Mouse (Mus musculus) lung, adult 2 months (tissue): ENCODE results near the gene Gm29797. TPM values are rescaled to one million over a fixed set of nuclear protein-coding genes. Genes with fewer than 3 reads are reported as not detected.
A peak's percentile ranks its signal among the peaks of the same experiment; 100 is the strongest.

Experiments used
- DNase-seq: peaks from one replicate; pipeline ENCODE4 v3.0.0; 2022
- H3K4me1 ChIP-seq: fragments of 200-500 bp; 2 replicates; pipeline ENCODE4 v1.6.1; 2011; ENCODE audit warnings: low read length; ENCODE audit not compliant: control insufficient read depth, insufficient read depth
- H3K4me3 ChIP-seq: fragments of 200-500 bp; replicated peaks from 2 replicates; pipeline ENCODE3; 2011; ENCODE audit warnings: low read depth, mild to moderate bottlenecking, control low read depth, low read length; ENCODE audit errors: extremely low read depth
- CTCF ChIP-seq: fragments of 200-500 bp; IDR thresholded peaks from 2 replicates; pipeline ENCODE4 v1.5.1; 2011; ENCODE audit warnings: mild to moderate bottlenecking, low read length, control low read depth; ENCODE audit not compliant: insufficient read depth
- POLR2A ChIP-seq: fragments of 200-500 bp; IDR thresholded peaks from 2 replicates; pipeline ENCODE4 v1.6.1; 2011; ENCODE audit warnings: low read depth, mild to moderate bottlenecking, control low read depth, low read length, borderline replicate concordance; ENCODE audit errors: extremely low read depth
- WGBS: fragments of 180-500 bp; shearing (Covaris S2); methylation state at CpG from one replicate; pipeline ENCODE4 v1.1.7; 2018; 5-methylcytosine and 5-hydroxymethylcytosine counted together
- polyA plus RNA-seq: library from polyadenylated mRNA; depleted of rRNA; stranded (reverse); fragments of >200 nt; gene quantifications from 2 replicates; pipeline ENCODE4 v1.2.3, GENCODE M21; 2012; rRNA removed

The Gm29797 gene
- not detected in 2 replicates for polyA plus RNA-seq

DNA sequence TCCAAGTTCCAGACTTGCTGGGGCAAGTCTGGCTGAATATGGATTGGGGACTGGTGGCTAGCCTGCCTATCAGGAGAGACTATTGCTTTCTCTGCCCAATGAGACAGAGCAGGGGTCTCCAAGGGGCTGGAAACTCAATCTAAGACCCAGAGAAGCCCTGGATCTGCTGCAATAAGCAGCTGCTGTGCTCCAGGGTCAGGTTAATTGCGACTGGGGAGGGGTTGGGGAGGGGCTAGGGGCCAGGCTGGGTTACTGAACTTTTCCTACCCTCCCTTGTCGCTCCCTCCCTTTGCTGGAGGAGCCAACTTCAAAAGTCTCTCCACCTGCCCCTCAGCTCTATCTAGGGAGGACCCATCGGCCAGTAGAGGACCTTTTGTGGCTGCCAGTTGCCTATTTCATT is at the start of gene Gm29797:
Gene Gm29797, plus strand, starts transcription at position 301 of the 400 bp plus-strand sequence.
- 84% methylated on average over 3 of the region's 3 CpGs for WGBS
- no peak for DNase-seq
- peaks cover 9% of the 10 kb centered on the region; the same call in 1 of the 2 replicates for H3K4me1 ChIP-seq
- TF ChIP-seq POLR2A (no peak), CTCF (no peak)
- H3K4me3 ChIP-seq, result no peak within 1 kb of the TSS

- H3K4me1 ChIP-seq, result no peaks in the 10 kb centered on the region; the same call in 1 of the 2 replicates
- 86% methylated on average over 5 of the region's 5 CpGs for WGBS
- H3K4me3 ChIP-seq, result no peak overlapping the region
- TF ChIP-seq POLR2A (no peak), CTCF (no peak)
- DNase-seq, result no peak
These were observed 37.9 kb upstream of the Gm29797 start for GRCm38 (mm10) chr2:181618761-181619495.

DNA sequence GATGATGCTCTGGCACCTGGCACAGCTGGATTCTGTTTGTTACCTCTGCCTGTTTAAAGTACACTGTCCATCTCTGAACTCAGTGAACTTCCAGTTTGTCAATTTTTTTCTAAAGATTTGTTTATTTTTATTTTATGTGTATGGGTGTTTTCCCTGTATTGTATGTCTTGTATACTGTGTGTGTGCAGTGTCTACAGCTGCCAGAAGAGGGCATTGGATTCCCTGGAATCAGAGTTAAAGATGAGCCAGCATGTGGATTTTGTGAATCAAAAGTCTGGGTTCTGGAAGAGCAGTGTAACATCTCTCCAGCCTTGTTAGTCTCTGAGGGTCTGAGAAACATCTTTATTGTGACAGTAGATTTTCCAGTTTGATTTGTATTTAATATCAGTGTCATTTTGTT is 33.4 kb upstream of the Gm29797 start:
- no peak for DNase-seq
- Histone ChIP-seq H3K4me3 (no peak overlapping the region), H3K4me1 (no peaks in the 10 kb centered on the region)
- TF ChIP-seq CTCF (no peak), POLR2A (no peak)

- H3K4me1 ChIP-seq, result no peaks in the 10 kb centered on the region
- no peak for DNase-seq
- no peak for TF ChIP-seq POLR2A
- TF ChIP-seq CTCF, result no peak
- no peak overlapping the region for H3K4me3 ChIP-seq
These were observed 28.4 kb upstream of the Gm29797 start for GRCm38 (mm10) chr2:181628471-181628870.

- no peak for DNase-seq
- no peaks in the 10 kb centered on the region for H3K4me1 ChIP-seq
- TF ChIP-seq CTCF (no peak), POLR2A (no peak)
- no peak overlapping the region for H3K4me3 ChIP-seq
- WGBS, result 97% methylated on average over 6 of the region's 6 CpGs
These were observed 24.2 kb upstream of the Gm29797 start for GRCm38 (mm10) chr2:181632624-181633023.

GRCm38 (mm10) chr2:181635865-181636264 is 21.0 kb upstream of the Gm29797 start:
- H3K4me1 ChIP-seq, result no peaks in the 10 kb centered on the region
- 76% methylated on average over 3 of the region's 3 CpGs for WGBS
- no peak overlapping the region for H3K4me3 ChIP-seq
- no peak for DNase-seq
- TF ChIP-seq CTCF (no peak), POLR2A (no peak)

DNA sequence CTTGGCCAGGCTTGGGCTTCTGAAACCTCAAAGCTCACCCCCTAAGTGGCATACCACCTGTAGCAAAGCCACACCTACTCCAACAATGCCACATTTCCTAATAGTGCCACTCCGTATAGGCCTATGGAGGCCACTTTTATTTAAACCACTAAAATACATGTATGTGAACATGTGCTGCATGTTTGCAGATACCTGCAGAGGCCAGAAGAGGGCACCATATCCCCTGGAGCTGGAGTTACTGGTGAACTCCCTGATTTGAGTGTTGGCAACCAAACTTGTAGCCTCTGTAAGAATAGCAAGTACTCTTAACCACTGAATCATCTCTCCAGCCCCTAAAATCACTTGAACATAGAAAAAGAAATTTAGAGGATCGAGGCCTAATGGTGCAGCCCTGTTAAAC is 12.5 kb upstream of the Gm29797 start:
- Histone ChIP-seq H3K4me3 (no peak overlapping the region), H3K4me1 (no peaks in the 10 kb centered on the region)
- TF ChIP-seq POLR2A, result no peak
- TF ChIP-seq CTCF, result peak; percentile 59
- DNase-seq, result no peak
- 85% methylated on average over 2 of the region's 2 CpGs for WGBS

- TF ChIP-seq CTCF (no peak), POLR2A (no peak)
- 89% methylated on average over 3 of the region's 3 CpGs for WGBS
These were observed 11.2 kb upstream of the Gm29797 start for GRCm38 (mm10) chr2:181645666-181646065.

GRCm38 (mm10) chr2:181646626-181647472 is 10.0 kb upstream of the Gm29797 start:
- no peak overlapping the region for H3K4me3 ChIP-seq
- no peaks in the 10 kb centered on the region for H3K4me1 ChIP-seq
- TF ChIP-seq POLR2A, result no peak
- DNase-seq, result no peak
- WGBS, result 90% methylated on average over 6 of the region's 6 CpGs

More at GRCm38 (mm10) chr2:181645666-181646065, 11.2 kb upstream of the Gm29797 start:
- H3K4me1 ChIP-seq, result no peaks in the 10 kb centered on the region
- no peak overlapping the region for H3K4me3 ChIP-seq
- DNase-seq, result no peak
